ENCODE assay signal across 10 mouse cellular contexts in the genomic region with DNA sequence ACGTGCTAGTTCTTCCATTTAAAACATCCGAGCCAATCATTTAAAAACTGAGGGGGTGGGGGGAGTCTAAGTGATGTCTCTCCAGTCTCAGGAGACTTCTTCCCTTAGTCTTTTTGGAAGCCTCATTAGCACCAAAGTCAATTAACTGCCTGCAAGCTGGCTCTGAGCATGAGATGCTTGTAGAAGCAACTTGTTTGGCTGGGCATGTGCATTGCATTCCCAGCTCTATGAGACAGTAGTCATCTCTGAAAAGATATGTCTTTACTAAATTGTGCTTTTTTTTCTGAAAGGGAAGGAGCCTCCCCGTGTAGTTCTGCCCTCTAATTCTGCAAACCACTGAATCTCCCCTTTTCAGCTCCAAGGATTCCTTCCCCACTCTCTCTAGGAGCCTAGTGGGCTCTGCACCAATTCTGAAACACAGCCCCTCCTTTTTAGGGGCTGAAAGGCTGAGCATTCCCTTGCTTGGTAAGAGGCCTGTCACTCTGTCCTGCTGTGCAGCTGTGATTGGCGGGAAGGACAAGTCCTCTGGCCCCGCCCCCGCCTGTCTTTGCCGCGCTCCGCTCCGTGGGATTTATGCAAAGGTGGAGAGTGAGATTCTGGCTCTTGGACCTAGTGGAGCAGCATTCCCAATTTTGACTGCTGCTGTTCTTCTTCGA. TPM values are rescaled to one million over a fixed set of nuclear protein-coding genes. Genes with fewer than 3 reads are reported as not detected.
A peak's percentile ranks its signal among the peaks of the same experiment; 100 is the strongest.
DNase-seq lines count a peak whose midpoint lies in the region; ATAC-seq and TF ChIP-seq lines count a peak whose summit lies in the region.
"Had no signal": no experiment of that assay in that cellular context is flagged by ENCODE, and none has a peak within 500 bp of the region (broad histone marks: within the 10 kb centered on the region; RNA-seq: fewer than 3 reads in every experiment).

Glra3 (plus strand) TSS at position 591 of the 656 bp plus-strand sequence.

- intact Hi-C loops in heart, postnatal 36 days (cut with DNase I) = no loop called here

- H3K4me1 ChIP-seq in heart, embryonic 11.5 days (ENCODE audit: control insufficient read depth, insufficient read depth, low read length) = 0 out of 2 replicates have a peak, but pooled peaks cover 4% of the 10 kb centered on the region
- no peaks in the 10 kb centered on the region; the same call in 1 of the 2 replicates for H3K4me1 ChIP-seq in hindbrain, embryonic 14.5 days (replicated peaks; ENCODE audit: control insufficient read depth, insufficient read depth, low read length)
- peaks cover 5% of the 10 kb centered on the region; the same call in 1 of the 2 replicates for H3K4me1 ChIP-seq in limb, embryonic 14.5 days (ENCODE audit: control insufficient read depth, insufficient read depth, low read length)

- peak within 1 kb of the TSS; percentile 45 for H3K4me2 ChIP-seq in heart, embryonic 11.5 days
- H3K4me2 ChIP-seq in hindbrain, embryonic 14.5 days (replicated peaks) = peak within 1 kb of the TSS; percentile 54
- peak within 1 kb of the TSS; percentile 40 for H3K4me2 ChIP-seq in limb, embryonic 14.5 days (replicated peaks; ENCODE audit: low read depth, low read length, severe bottlenecking)

- ATAC-seq in heart, embryonic 11.5 days (replicated peaks; ENCODE audit: insufficient number of reproducible peaks, low FRiP score, low TSS enrichment) = peak; percentile 14; the same call in 1 of the 2 replicates
- ATAC-seq in hindbrain, embryonic 14.5 days (ENCODE audit: low FRiP score) = peak; percentile 98
- no peak for ATAC-seq in limb, embryonic 14.5 days (ENCODE audit: low FRiP score, low read depth)

- H3K4me3 ChIP-seq in heart, embryonic 11.5 days (ENCODE audit: low read depth, low read length) = no peak within 1 kb of the TSS
- H3K4me3 ChIP-seq in hindbrain, embryonic 14.5 days (replicated peaks; ENCODE audit: low read length) = peak within 1 kb of the TSS; percentile 35
- H3K4me3 ChIP-seq in limb, embryonic 14.5 days (replicated peaks; ENCODE audit: low read length) = peak within 1 kb of the TSS; percentile 14; the same call in 1 of the 2 replicates

- H3K36me3 ChIP-seq in heart, embryonic 11.5 days (ENCODE audit: control insufficient read depth, insufficient read depth, low read length) = no peaks in the 10 kb centered on the region
- H3K36me3 ChIP-seq in hindbrain, embryonic 14.5 days (replicated peaks; ENCODE audit: control insufficient read depth, insufficient read depth) = no peaks in the 10 kb centered on the region
- no peaks in the 10 kb centered on the region for H3K36me3 ChIP-seq in limb, embryonic 14.5 days (ENCODE audit: control insufficient read depth, insufficient read depth, low read length)

- TF ChIP-seq POLR2A in limb, embryonic 14.5 days (IDR thresholded peaks at IDR 0.05; ENCODE audit: borderline replicate concordance, extremely low read depth, insufficient read depth, insufficient read length) = no peak

- 15% methylated on average over 11 of the region's 11 CpGs for WGBS in heart, embryonic 11.5 days (ENCODE audit: insufficient replicate concordance)
- WGBS in hindbrain, embryonic 14.5 days = 5% methylated on average over 11 of the region's 11 CpGs
- 10% methylated on average over 11 of the region's 11 CpGs for WGBS in limb, embryonic 14.5 days

- no peaks in the 10 kb centered on the region for H3K9me3 ChIP-seq in heart, embryonic 11.5 days (replicated peaks; ENCODE audit: control insufficient read depth, low read length)
- no peaks in the 10 kb centered on the region for H3K9me3 ChIP-seq in hindbrain, embryonic 14.5 days (ENCODE audit: control insufficient read depth, low read length)
- H3K9me3 ChIP-seq in limb, embryonic 14.5 days (ENCODE audit: control insufficient read depth, low read length) = no peaks in the 10 kb centered on the region

- no peak for DNase-seq in heart, postnatal 36 days
- DNase-seq in embryo, embryonic 10.5 days (ENCODE audit: low spot score) = peak; percentile 68
- peak; percentile 60 for DNase-seq in hindbrain, embryonic 14.5 days (ENCODE audit: low spot score)
- peak; percentile 2 for DNase-seq in limb, embryonic 14.5 days (ENCODE audit: low spot score)
- DNase-seq in right cerebral cortex, postnatal 36 days (ENCODE audit: low spot score in 2 of 2) = peak; percentile 44 to 45
- no peak for DNase-seq in lung, postnatal 14 days
- DNase-seq in urinary bladder, adult 18-20 months (ENCODE audit: low spot score in 2 of 2) = no peak

- no peak within 1 kb of the TSS for H3K27ac ChIP-seq in heart, embryonic 11.5 days (ENCODE audit: low read depth, low read length)
- H3K27ac ChIP-seq in hindbrain, embryonic 14.5 days = 0 out of 2 replicates have a peak within 1 kb of the TSS, but pooled peaks have one; percentile 5
- H3K27ac ChIP-seq in limb, embryonic 14.5 days (replicated peaks; ENCODE audit: low read depth, low read length) = no peak within 1 kb of the TSS

- no peak within 1 kb of the TSS for H3K9ac ChIP-seq in heart, embryonic 11.5 days (ENCODE audit: low read depth, low read length)
- H3K9ac ChIP-seq in hindbrain, embryonic 14.5 days = peak within 1 kb of the TSS; percentile 32; the same call in 1 of the 2 replicates
- no peak within 1 kb of the TSS for H3K9ac ChIP-seq in limb, embryonic 14.5 days (ENCODE audit: low read depth, low read length, severe bottlenecking)

- no peaks in the 10 kb centered on the region for H3K27me3 ChIP-seq in heart, embryonic 11.5 days (ENCODE audit: control insufficient read depth, insufficient read depth, low read length)
- no peaks in the 10 kb centered on the region for H3K27me3 ChIP-seq in hindbrain, embryonic 14.5 days (ENCODE audit: control insufficient read depth, insufficient read depth, low read length)
- no peaks in the 10 kb centered on the region for H3K27me3 ChIP-seq in limb, embryonic 14.5 days (ENCODE audit: control insufficient read depth, insufficient read depth, low read length)
- H3K27me3 ChIP-seq: CH12.LX had no signal

RNA-seq across cellular contexts. Expression of gene Glra3, which starts in this region (rescaled TPM):
- polyA plus RNA-seq in heart, embryonic 11.5 days (2014; fragmentation: Nextera tagmentation; extraction: Ambion mirVana) = 0.07 TPM in 1 of 2 replicates, not detected in the other
- total RNA-seq in heart, postnatal 36 days (2021) = not detected
- polyA plus RNA-seq in hindbrain, embryonic 14.5 days (2014; fragmentation: Nextera tagmentation; extraction: Ambion mirVana) = 2.4 and 2.8 TPM in 2 replicates
- polyA plus RNA-seq in limb, embryonic 14.5 days (2012; rRNA removed) = not detected in 2 replicates
- not detected in 2 replicates for polyA plus RNA-seq in limb, embryonic 14.5 days (2014; fragmentation: Nextera tagmentation; extraction: Ambion mirVana)
- total RNA-seq: CH12.LX had no signal
- polyA plus RNA-seq: heart, postnatal 0 days had no signal

Comparison
In these comparisons a context has a peak if more than half of its experiments do, and no peak if none do; other contexts are left out.
1. Peak in ATAC-seq and H3K4me2 ChIP-seq in heart, embryonic 11.5 days; RNA of the gene not detected or under 1 TPM.
2. Peak in DNase-seq, H3K4me3 ChIP-seq and H3K4me2 ChIP-seq in limb, embryonic 14.5 days; RNA of the gene not detected or under 1 TPM.
3. DNase-seq: peak in embryo, embryonic 10.5 days (single experiment), hindbrain, embryonic 14.5 days (single experiment) and right cerebral cortex, postnatal 36 days (2 of 2); none in heart, postnatal 36 days (0 of 2), lung, postnatal 14 days (single experiment) and urinary bladder, adult 18-20 months (0 of 2).
4. Peak in every context shown above with its lines, with median percentiles within 50 percentile points of each other: H3K4me2 ChIP-seq.